Mouse (Mus musculus) subcutaneous adipose tissue, adult 2 months (tissue): Measurements from ENCODE around the gene Ubtfl1. TPM values are rescaled to one million over a fixed set of nuclear protein-coding genes. Genes with fewer than 3 reads are reported as not detected.

Experiments used
- polyA plus RNA-seq: library from polyadenylated mRNA; depleted of rRNA; stranded (reverse); fragments of >200 nt; gene quantifications from 2 replicates; pipeline ENCODE4 v1.2.3, GENCODE M21; 2012; ENCODE audit warnings: low replicate concordance; rRNA removed

Gene Ubtfl1
- polyA plus RNA-seq, result not detected in 2 replicates

GRCm38 (mm10) chr9:18404118-18404517 lies at the start of gene Ubtfl1:
Gene Ubtfl1 (plus strand): TSS chr9:18404418.

GRCm38 (mm10) chr9:18402895-18403294 lies 1.3 kb upstream of the Ubtfl1 start, which contains the start of gene Naalad2:
Gene Naalad2 (minus strand): TSS chr9:18402995.

GRCm38 (mm10) chr9:18430354-18430753 lies 26.1 kb downstream of the Ubtfl1 start, which contains the start of gene Mbd3l2:
Gene Mbd3l2 (plus strand): TSS chr9:18430654.

Other genes starting within 250 kb of the Ubtfl1 start
- gene Chordc1, start 112.3 kb upstream of the Ubtfl1 start, polyA plus RNA-seq, result 17.1 and 34.3 TPM in 2 replicates
- 5.1 and 7.5 TPM in 2 replicates for gene Naalad2, start 1.4 kb upstream of the Ubtfl1 start, polyA plus RNA-seq
- gene Mbd3l2, start 26.2 kb downstream of the Ubtfl1 start, polyA plus RNA-seq, result not detected in 2 replicates
- gene Zfp558, start 73.8 kb downstream of the Ubtfl1 start, polyA plus RNA-seq, result 0.42 and 0.82 TPM in 2 replicates
- not detected in 2 replicates for gene Mbd3l1, start 73.9 kb downstream of the Ubtfl1 start, polyA plus RNA-seq